Comparison of ENCODE assay signal across 22 mouse cellular contexts in the genomic region with DNA sequence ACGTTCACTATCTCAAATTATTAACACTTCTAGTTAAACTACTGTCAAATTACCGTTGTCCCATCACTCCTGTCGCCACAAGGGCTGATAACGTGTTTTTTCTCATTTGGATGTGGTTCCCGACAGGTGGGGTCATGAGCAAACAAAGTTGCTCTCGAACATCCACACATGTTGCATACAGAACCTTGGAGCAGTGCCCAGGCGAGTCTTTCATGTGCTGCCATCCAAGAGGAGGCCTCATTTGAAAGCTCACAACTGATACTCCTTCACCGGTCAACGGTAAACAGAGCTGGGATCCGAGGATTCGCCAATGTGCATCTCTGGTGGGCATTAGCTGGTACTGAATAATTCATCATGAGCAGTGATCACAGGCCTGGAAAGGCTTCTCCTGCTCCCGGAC.
DNase-seq lines count a peak whose midpoint lies in the region; ATAC-seq and TF ChIP-seq lines count a peak whose summit lies in the region.
"Had no signal": no experiment of that assay in that cellular context is flagged by ENCODE, and none has a peak within 500 bp of the region (broad histone marks: within the 10 kb centered on the region; RNA-seq: fewer than 3 reads in every experiment).

No protein-coding gene starts in this region.

- H3K36me3 ChIP-seq in embryonic facial prominence, embryonic 14.5 days (ENCODE audit: control insufficient read depth, insufficient read depth, low read length), result no peaks in the 10 kb centered on the region
- no peaks in the 10 kb centered on the region for H3K36me3 ChIP-seq in embryonic facial prominence, embryonic 10.5 days (replicated peaks)
- no peaks in the 10 kb centered on the region for H3K36me3 ChIP-seq in hindbrain, postnatal 0 days (ENCODE audit: insufficient read depth, low read length)
- no peaks in the 10 kb centered on the region for H3K36me3 ChIP-seq in hindbrain, embryonic 11.5 days (ENCODE audit: control insufficient read depth, insufficient read depth, low read length)
- H3K36me3 ChIP-seq in midbrain, embryonic 14.5 days (ENCODE audit: control insufficient read depth, insufficient read depth, low read length), result no peaks in the 10 kb centered on the region
- H3K36me3 ChIP-seq in midbrain, embryonic 15.5 days (replicated peaks), result no peaks in the 10 kb centered on the region
- H3K36me3 ChIP-seq: forebrain, embryonic 12.5 days; G1E; heart, embryonic 15.5 days had no signal

- DNase-seq in embryonic facial prominence, embryonic 14.5 days (ENCODE audit: low spot score), result peak; percentile 63
- DNase-seq in embryonic facial prominence, embryonic 10.5 days (ENCODE audit: low spot score), result no peak
- DNase-seq in hindbrain, postnatal 0 days (ENCODE audit: low spot score), result peak; percentile 16
- no peak for DNase-seq in hindbrain, embryonic 11.5 days (ENCODE audit: low spot score)
- DNase-seq in midbrain, embryonic 14.5 days, result peak; percentile 34
- no peak for DNase-seq in cerebellum, postnatal 10 days
- DNase-seq: adrenal gland, postnatal 10 days; B cell, adult 2 months; cerebellum, adult 11-12 months; cerebellum, adult 9-10 months; cerebellum, postnatal 36 days; gastrocnemius, postnatal 14 days; heart, adult 2 months; heart, postnatal 14 days had no signal

- no peak overlapping the region for H3K4me2 ChIP-seq in embryonic facial prominence, embryonic 14.5 days (ENCODE audit: low read depth, low read length)
- no peak overlapping the region for H3K4me2 ChIP-seq in hindbrain, postnatal 0 days (ENCODE audit: low read depth, low read length)
- H3K4me2 ChIP-seq in hindbrain, embryonic 11.5 days (replicated peaks; ENCODE audit: low read depth, low read length), result no peak overlapping the region
- H3K4me2 ChIP-seq in midbrain, embryonic 14.5 days (ENCODE audit: low read length), result no peak overlapping the region
- no peak overlapping the region for H3K4me2 ChIP-seq in midbrain, embryonic 15.5 days
- H3K4me2 ChIP-seq: forebrain, embryonic 12.5 days; heart, embryonic 11.5 days; heart, embryonic 15.5 days; hindbrain, embryonic 14.5 days had no signal

- H3K9me3 ChIP-seq in embryonic facial prominence, embryonic 14.5 days (ENCODE audit: control insufficient read depth, low read length), result no peaks in the 10 kb centered on the region
- H3K9me3 ChIP-seq in embryonic facial prominence, embryonic 10.5 days, result no peaks in the 10 kb centered on the region
- H3K9me3 ChIP-seq in hindbrain, postnatal 0 days (ENCODE audit: low read length), result 0 out of 2 replicates have a peak, but pooled peaks cover 2% of the 10 kb centered on the region
- H3K9me3 ChIP-seq in hindbrain, embryonic 11.5 days (ENCODE audit: control insufficient read depth, low read length), result no peaks in the 10 kb centered on the region
- H3K9me3 ChIP-seq in midbrain, embryonic 14.5 days (ENCODE audit: control insufficient read depth, low read length), result no peaks in the 10 kb centered on the region
- H3K9me3 ChIP-seq in midbrain, embryonic 15.5 days, result no peaks in the 10 kb centered on the region
- H3K9me3 ChIP-seq: forebrain, embryonic 12.5 days had no signal

- WGBS in embryonic facial prominence, embryonic 14.5 days, result 66% methylated on average over 12 of the region's 12 CpGs
- 91% methylated on average over 12 of the region's 12 CpGs for WGBS in embryonic facial prominence, embryonic 10.5 days
- 58% methylated on average over 12 of the region's 12 CpGs for WGBS in hindbrain, postnatal 0 days
- WGBS in hindbrain, embryonic 11.5 days, result 87% methylated on average over 12 of the region's 12 CpGs
- WGBS in midbrain, embryonic 14.5 days, result 74% methylated on average over 12 of the region's 12 CpGs
- WGBS in midbrain, embryonic 15.5 days, result 62% methylated on average over 12 of the region's 12 CpGs

- H3K4me1 ChIP-seq in embryonic facial prominence, embryonic 14.5 days (ENCODE audit: control insufficient read depth, insufficient read depth, low read length), result peaks cover 12% of the 10 kb centered on the region
- peaks cover 5% of the 10 kb centered on the region; the same call in 1 of the 2 replicates for H3K4me1 ChIP-seq in embryonic facial prominence, embryonic 10.5 days
- H3K4me1 ChIP-seq in hindbrain, postnatal 0 days (ENCODE audit: insufficient read depth, low read length), result no peaks in the 10 kb centered on the region
- H3K4me1 ChIP-seq in hindbrain, embryonic 11.5 days (replicated peaks; ENCODE audit: control insufficient read depth, insufficient read depth, low read length), result no peaks in the 10 kb centered on the region
- H3K4me1 ChIP-seq in midbrain, embryonic 14.5 days (ENCODE audit: control insufficient read depth, insufficient read depth, low read length), result no peaks in the 10 kb centered on the region
- no peaks in the 10 kb centered on the region for H3K4me1 ChIP-seq in midbrain, embryonic 15.5 days
- H3K4me1 ChIP-seq: forebrain, embryonic 12.5 days; heart, embryonic 15.5 days had no signal

- no peak overlapping the region for H3K9ac ChIP-seq in embryonic facial prominence, embryonic 14.5 days (ENCODE audit: low read depth, low read length)
- H3K9ac ChIP-seq in hindbrain, postnatal 0 days (replicated peaks; ENCODE audit: low read length), result no peak overlapping the region
- H3K9ac ChIP-seq in hindbrain, embryonic 11.5 days (ENCODE audit: low read depth, low read length), result no peak overlapping the region
- H3K9ac ChIP-seq in midbrain, embryonic 14.5 days (replicated peaks; ENCODE audit: low read length), result no peak overlapping the region
- no peak overlapping the region for H3K9ac ChIP-seq in midbrain, embryonic 15.5 days
- H3K9ac ChIP-seq: forebrain, embryonic 12.5 days; heart, embryonic 15.5 days; hindbrain, embryonic 14.5 days had no signal

- H3K27me3 ChIP-seq in embryonic facial prominence, embryonic 14.5 days (replicated peaks; ENCODE audit: control insufficient read depth, insufficient read depth, low read length), result no peaks in the 10 kb centered on the region
- 0 out of 2 replicates have a peak, but pooled peaks cover 5% of the 10 kb centered on the region for H3K27me3 ChIP-seq in embryonic facial prominence, embryonic 10.5 days (replicated peaks; ENCODE audit: low read depth, poor library complexity, severe bottlenecking)
- no peaks in the 10 kb centered on the region for H3K27me3 ChIP-seq in hindbrain, postnatal 0 days (ENCODE audit: insufficient read depth, low read length)
- H3K27me3 ChIP-seq in hindbrain, embryonic 11.5 days (ENCODE audit: control insufficient read depth, insufficient read depth, low read length), result no peaks in the 10 kb centered on the region
- no peaks in the 10 kb centered on the region for H3K27me3 ChIP-seq in midbrain, embryonic 14.5 days (ENCODE audit: control insufficient read depth, insufficient read depth, low read length)
- no peaks in the 10 kb centered on the region for H3K27me3 ChIP-seq in midbrain, embryonic 15.5 days (replicated peaks)
- H3K27me3 ChIP-seq: forebrain, embryonic 12.5 days had no signal

- no peak overlapping the region for H3K4me3 ChIP-seq in embryonic facial prominence, embryonic 14.5 days (ENCODE audit: low read depth, low read length)
- H3K4me3 ChIP-seq in embryonic facial prominence, embryonic 10.5 days, result no peak overlapping the region
- no peak overlapping the region for H3K4me3 ChIP-seq in hindbrain, postnatal 0 days (ENCODE audit: low read length)
- H3K4me3 ChIP-seq in hindbrain, embryonic 11.5 days (ENCODE audit: low read depth, low read length), result no peak overlapping the region
- H3K4me3 ChIP-seq in midbrain, embryonic 14.5 days (replicated peaks; ENCODE audit: low read depth, low read length), result no peak overlapping the region
- H3K4me3 ChIP-seq in midbrain, embryonic 15.5 days, result no peak overlapping the region
- H3K4me3 ChIP-seq: forebrain, embryonic 12.5 days; heart, adult 2 months; heart, embryonic 15.5 days had no signal

- no peak for ATAC-seq in embryonic facial prominence, embryonic 14.5 days (ENCODE audit: low read depth)
- no peak for ATAC-seq in hindbrain, postnatal 0 days
- no peak for ATAC-seq in hindbrain, embryonic 11.5 days (ENCODE audit: low FRiP score)
- ATAC-seq in midbrain, embryonic 14.5 days (ENCODE audit: low FRiP score, low TSS enrichment), result no peak
- ATAC-seq in midbrain, embryonic 15.5 days (replicated peaks), result no peak
- ATAC-seq: CD4-positive, CD25-positive, alpha-beta regulatory T cell, adult 4 months; intestine, embryonic 16.5 days had no signal

- no peak overlapping the region for H3K27ac ChIP-seq in embryonic facial prominence, embryonic 14.5 days (replicated peaks; ENCODE audit: low read depth, low read length)
- no peak overlapping the region for H3K27ac ChIP-seq in embryonic facial prominence, embryonic 10.5 days (replicated peaks)
- no peak overlapping the region for H3K27ac ChIP-seq in hindbrain, postnatal 0 days
- no peak overlapping the region for H3K27ac ChIP-seq in hindbrain, embryonic 11.5 days (ENCODE audit: low read depth, low read length)
- no peak overlapping the region for H3K27ac ChIP-seq in midbrain, embryonic 14.5 days (replicated peaks; ENCODE audit: low read depth, low read length)
- no peak overlapping the region for H3K27ac ChIP-seq in midbrain, embryonic 15.5 days
- H3K27ac ChIP-seq: forebrain, embryonic 12.5 days; heart, adult 2 months; heart, embryonic 15.5 days; hindbrain, embryonic 14.5 days had no signal

- TF ChIP-seq CTCF in hindbrain, postnatal 0 days (IDR thresholded peaks at IDR 0.05; ENCODE audit: low read depth), result no peak

Comparison
In these comparisons a context has a peak if more than half of its experiments do, and no peak if none do; other contexts are left out.
1. DNase-seq: peak in embryonic facial prominence, embryonic 14.5 days (single experiment), hindbrain, postnatal 0 days (single experiment) and midbrain, embryonic 14.5 days (single experiment); none in embryonic facial prominence, embryonic 10.5 days (single experiment), hindbrain, embryonic 11.5 days (single experiment) and cerebellum, postnatal 10 days (0 of 2).